Mouse (Mus musculus) ES-E14 (cell line): ENCODE measurements around the gene Apoo. TPM values are rescaled to one million over a fixed set of nuclear protein-coding genes. Genes with fewer than 3 reads are reported as not detected.
"Not testable (repeated sequence)": the region's sequence is repeated elsewhere in the genome, so short reads cannot be mapped to it uniquely, and the experiment has no call there.

ENCODE experiments used
- DNase-seq: peaks from one replicate; pipeline ENCODE4 v3.0.0-alpha.2; 2013; ENCODE audit warnings: low read depth, low spot score
- H3K27ac ChIP-seq: 2 replicates; pipeline ENCODE4 v1.5.1; 2012; ENCODE audit warnings: low read depth, mild to moderate bottlenecking, low read length, moderate library complexity, mixed read lengths; ENCODE audit not compliant: poor library complexity, insufficient read depth, severe bottlenecking
- H3K36me3 ChIP-seq: 2 replicates; pipeline ENCODE4 v1.6.1; 2012; ENCODE audit warnings: mild to moderate bottlenecking, low read length, moderate library complexity, mixed read lengths; ENCODE audit not compliant: control insufficient read depth, poor library complexity, insufficient read depth, severe bottlenecking
- H3K4me1 ChIP-seq, 2 experiments: fragments of 150-350 bp in 1 of 2; sonication (generic) in 1 of 2; 2 replicates each; pipeline ENCODE4 v1.6.1; 2012; ENCODE audit warnings: low read length in 2 of 2, mild to moderate bottlenecking in 1 of 2, mixed read lengths in 1 of 2; ENCODE audit not compliant: control insufficient read depth in 2 of 2, insufficient read depth in 2 of 2, poor library complexity in 1 of 2
- H3K4me3 ChIP-seq, 2 experiments: fragments of 150-350 bp in 1 of 2; sonication (generic) in 1 of 2; 2 replicates each; pipeline ENCODE4 v1.5.1; 2012; ENCODE audit warnings: low read length in 2 of 2, low read depth in 1 of 2, mild to moderate bottlenecking in 1 of 2, mixed read lengths in 1 of 2; ENCODE audit not compliant: insufficient read depth in 1 of 2, poor library complexity in 1 of 2, severe bottlenecking in 1 of 2
- H3K9ac ChIP-seq: 2 replicates; pipeline ENCODE4 v1.6.1; 2012; ENCODE audit warnings: low read depth, mild to moderate bottlenecking, low read length, mixed read lengths; ENCODE audit not compliant: poor library complexity, insufficient read depth, severe bottlenecking
- H3K9me3 ChIP-seq: fragments of 150-350 bp; sonication (generic); 2 replicates; pipeline ENCODE4 v1.6.1; 2012; ENCODE audit warnings: low read depth, mild to moderate bottlenecking, low read length; ENCODE audit not compliant: control insufficient read depth, insufficient read depth
- CHD2 ChIP-seq: IDR thresholded peaks from 2 replicates; pipeline ENCODE4 v1.6.1; 2014; ENCODE audit warnings: mild to moderate bottlenecking, low read depth, low read length, inconsistent platforms
- HCFC1 ChIP-seq: IDR thresholded peaks from 2 replicates; pipeline ENCODE4 v1.6.1; 2012; ENCODE audit warnings: low read length, inconsistent platforms, borderline replicate concordance; ENCODE audit not compliant: insufficient read depth
- ZC3H11A ChIP-seq: IDR thresholded peaks from 2 replicates; pipeline ENCODE4 v1.6.1; 2012; ENCODE audit warnings: low read depth, mild to moderate bottlenecking, inconsistent platforms, low read length, borderline replicate concordance
- ZNF384 ChIP-seq: IDR thresholded peaks from 2 replicates; pipeline ENCODE4 v1.6.1; 2012; ENCODE audit warnings: low read depth, low read length, inconsistent platforms
- in situ Hi-C, 2 experiments: fragments of 600-800 bp; cut with MboI; formaldehyde crosslinking; loops; one replicate each; pipeline ENCODE4 v1.15.1; 2025; ENCODE audit warnings: low sequenced_read_pairs in 2 of 2, inconsistent platforms in 1 of 2; ENCODE audit not compliant: unreplicated experiment in 2 of 2
- total RNA-seq: library from RNA; depleted of rRNA; stranded (reverse); fragments of 300-350 nt; gene quantifications from 2 replicates; pipeline ENCODE4 v1.2.3, GENCODE M21; 2012

Apoo gene
- total RNA-seq, 1 experiment = 30.4 TPM

DNA sequence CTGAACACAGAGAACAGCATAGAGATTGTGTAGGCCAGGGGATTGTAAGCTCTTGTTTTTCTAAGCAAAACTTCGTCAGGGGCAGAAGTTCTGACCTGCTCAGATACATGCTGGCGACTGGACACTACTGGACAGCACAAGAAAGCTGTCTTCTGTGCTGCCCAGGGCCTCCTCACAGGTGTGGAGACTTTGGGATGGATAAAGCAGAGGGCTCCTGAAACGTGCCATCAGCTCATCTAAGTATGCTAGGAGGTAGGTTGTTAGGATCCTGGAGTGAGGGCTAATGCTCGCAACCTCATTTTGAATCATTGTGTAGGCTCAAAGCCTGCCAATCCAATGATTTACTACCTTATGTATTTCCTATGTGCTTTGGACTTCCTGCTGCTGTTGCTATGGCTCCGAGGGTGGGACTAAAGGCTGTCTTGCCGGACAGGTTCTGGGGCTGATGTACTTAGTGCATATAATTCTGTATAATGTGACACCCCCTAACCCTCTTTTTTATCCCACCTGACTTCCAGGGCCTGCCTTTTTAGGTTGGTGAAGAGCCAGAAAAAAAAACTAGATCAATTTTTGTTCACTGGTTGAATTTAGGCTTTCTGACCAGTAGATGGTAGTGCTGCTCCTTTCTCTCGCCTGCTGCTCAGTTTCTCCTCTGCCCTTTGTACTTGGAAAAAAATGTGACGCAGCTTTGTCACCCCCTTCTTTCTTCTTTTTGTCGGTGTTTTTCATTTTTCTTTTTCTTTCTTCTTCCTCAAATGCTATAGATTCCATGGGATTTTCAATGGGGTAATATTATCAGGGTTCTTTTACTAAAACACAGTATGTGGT is 64.8 kb downstream of the Apoo start:
- peak; percentile 1 for DNase-seq
- TF ChIP-seq ZNF384 (peak; percentile 94), ZC3H11A (0 out of 2 replicates have a peak, but pooled peaks have one; percentile 6), HCFC1 (no peak)
- in situ Hi-C loops = loop anchor here in 1 of 2 experiments (10.0 kb wide), 1 partner anchor 113 kb away; the partner anchor contains the start of gene Maged1

DNA sequence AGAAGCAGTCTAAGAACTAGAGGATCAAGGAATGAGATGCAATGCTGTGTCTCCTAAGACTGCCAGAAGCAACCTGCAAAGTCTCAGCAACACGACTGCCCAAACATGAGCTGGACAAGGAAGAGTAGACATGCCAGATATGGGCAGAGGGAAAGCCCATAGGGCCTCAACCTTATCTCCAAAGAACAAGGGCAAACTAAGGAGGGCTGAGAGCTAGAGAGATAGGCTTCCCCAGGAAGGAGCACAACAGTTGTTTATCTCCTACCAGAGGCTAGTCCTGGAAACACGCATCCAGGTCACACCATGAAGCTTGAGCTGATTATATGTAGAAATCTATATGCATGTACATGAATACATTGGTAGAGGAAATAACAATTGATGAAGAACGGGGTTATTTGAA is 78.5 kb downstream of the Apoo start:
- H3K4me1 ChIP-seq, in situ Hi-C loops, H3K36me3 ChIP-seq, H3K9ac ChIP-seq, H3K9me3 ChIP-seq, DNase-seq, H3K4me3 ChIP-seq, H3K27ac ChIP-seq: not testable (repeated sequence)

More for the DNA sequence above, 64.8 kb downstream of the Apoo start:
- Histone ChIP-seq H3K9ac (no peak overlapping the region), H3K4me1 (no peaks in the 10 kb centered on the region), H3K4me3 (no peak overlapping the region), H3K27ac (no peak overlapping the region), H3K9me3 (no peaks in the 10 kb centered on the region), H3K36me3 (no peaks in the 10 kb centered on the region)

DNA sequence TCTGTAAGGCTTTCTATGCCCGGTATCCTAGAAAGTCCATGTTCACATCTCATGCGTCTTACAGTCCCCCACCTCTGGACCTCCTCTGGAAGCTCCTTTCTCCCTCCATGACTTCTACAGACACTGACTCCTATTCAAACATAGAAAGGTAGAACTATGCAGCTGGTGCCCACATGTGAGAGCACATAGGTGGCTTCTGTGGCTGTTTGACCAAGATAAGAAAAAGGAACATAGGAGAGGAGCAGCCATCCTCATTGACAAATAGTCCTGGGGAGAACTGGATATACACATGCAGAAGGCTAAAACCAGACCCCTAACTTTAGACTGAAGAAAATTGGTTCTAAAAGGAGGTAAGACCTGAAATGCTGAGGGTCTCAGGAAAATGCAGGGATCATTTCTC is 79.1 kb downstream of the Apoo start:
- not testable (repeated sequence) for DNase-seq

DNA sequence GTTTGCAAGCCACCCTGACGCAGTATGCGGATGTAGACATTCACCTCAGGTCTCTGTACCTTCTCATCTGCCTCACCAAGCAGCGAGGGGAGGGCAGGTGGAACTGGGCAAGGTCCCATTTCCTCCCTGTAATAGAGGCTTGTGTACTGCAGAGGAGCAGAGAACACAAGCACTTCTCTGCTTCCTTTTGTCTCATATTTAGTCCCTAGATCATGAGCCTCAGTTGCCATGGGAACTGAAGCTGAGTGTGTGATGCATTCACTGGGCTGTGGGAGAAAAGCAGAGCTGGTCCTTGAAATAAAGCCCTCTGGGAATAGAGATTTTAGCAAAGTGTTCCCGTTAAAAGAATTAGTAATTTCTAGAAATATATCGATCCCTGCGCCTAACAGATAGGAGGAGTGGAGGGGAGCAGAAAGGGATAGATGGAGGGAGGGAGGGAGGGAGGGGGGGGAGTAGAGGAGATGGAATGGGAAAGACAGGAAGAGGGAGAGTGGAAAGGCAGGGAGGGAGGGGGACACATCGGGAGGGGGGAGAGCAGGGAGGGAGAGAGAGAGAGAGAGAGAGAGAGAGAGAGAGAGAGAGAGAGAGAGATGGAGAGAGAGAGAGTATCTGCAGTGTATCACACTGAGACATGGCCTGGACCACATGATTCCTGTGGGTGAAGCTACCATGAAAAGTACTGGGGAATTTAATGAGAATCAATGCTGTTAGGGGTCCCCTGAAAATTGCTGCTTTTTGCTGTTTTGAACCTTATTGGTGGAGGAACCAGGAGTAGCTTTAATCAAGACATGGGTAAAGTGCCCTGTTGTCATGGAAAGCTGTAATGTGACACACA is 83.3 kb downstream of the Apoo start:
- DNase-seq, H3K9ac ChIP-seq, H3K27ac ChIP-seq, in situ Hi-C loops, H3K36me3 ChIP-seq, H3K9me3 ChIP-seq, H3K4me3 ChIP-seq, H3K4me1 ChIP-seq: not testable (repeated sequence)

More for the DNA sequence above, 79.1 kb downstream of the Apoo start:
- H3K4me3 ChIP-seq, H3K9ac ChIP-seq, H3K9me3 ChIP-seq, in situ Hi-C loops, H3K27ac ChIP-seq, H3K4me1 ChIP-seq, H3K36me3 ChIP-seq: not testable (repeated sequence)

DNA sequence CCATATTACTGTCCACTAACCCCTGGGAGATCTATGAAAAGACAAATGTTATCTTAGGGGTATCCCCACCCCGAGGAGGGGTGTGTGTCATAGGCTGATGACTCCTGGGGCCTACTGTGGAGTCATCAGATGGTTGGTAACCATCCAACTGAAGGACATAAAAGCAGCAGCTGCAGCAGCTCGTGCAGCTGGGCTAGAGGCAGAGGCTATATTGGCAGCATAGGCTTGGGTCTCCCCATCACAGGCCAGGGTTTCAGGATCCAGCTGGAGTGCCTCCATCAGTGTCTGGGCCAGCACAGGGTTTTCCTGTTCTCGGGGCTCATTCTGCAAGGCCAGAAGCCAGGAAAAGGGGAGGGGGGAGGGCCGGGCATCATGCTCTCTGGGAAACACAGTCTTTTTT is 92.4 kb downstream of the Apoo start:
- Histone ChIP-seq H3K4me3 (no peak overlapping the region), H3K9ac (no peak overlapping the region), H3K9me3 (no peaks in the 10 kb centered on the region), H3K4me1 (no peaks in the 10 kb centered on the region), H3K27ac (no peak overlapping the region), H3K36me3 (no peaks in the 10 kb centered on the region)
- TF ChIP-seq CHD2 = no peak
- in situ Hi-C loops = no loop called here
- no peak for DNase-seq

DNA sequence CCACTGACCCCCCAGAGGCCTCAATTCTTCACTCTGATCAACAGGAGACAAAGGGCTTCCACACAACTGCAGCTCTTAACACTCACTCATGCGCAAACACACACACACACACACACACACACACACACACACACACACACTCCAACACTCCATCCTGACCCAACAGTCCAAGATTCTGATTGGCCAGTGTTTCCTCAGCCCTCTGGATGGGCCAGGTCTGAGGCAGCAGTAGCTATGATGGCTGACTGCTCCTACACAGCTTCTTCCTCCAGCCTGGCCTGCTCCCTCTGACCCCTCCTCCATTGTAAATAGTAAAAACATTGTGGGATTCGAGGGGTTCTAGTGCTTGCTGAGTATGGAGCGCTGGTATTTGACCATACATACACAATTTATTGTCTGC is 94.6 kb downstream of the Apoo start:
- in situ Hi-C loops, DNase-seq, H3K4me1 ChIP-seq, H3K36me3 ChIP-seq, H3K9ac ChIP-seq, H3K27ac ChIP-seq, H3K4me3 ChIP-seq, H3K9me3 ChIP-seq: not testable (repeated sequence)

DNA sequence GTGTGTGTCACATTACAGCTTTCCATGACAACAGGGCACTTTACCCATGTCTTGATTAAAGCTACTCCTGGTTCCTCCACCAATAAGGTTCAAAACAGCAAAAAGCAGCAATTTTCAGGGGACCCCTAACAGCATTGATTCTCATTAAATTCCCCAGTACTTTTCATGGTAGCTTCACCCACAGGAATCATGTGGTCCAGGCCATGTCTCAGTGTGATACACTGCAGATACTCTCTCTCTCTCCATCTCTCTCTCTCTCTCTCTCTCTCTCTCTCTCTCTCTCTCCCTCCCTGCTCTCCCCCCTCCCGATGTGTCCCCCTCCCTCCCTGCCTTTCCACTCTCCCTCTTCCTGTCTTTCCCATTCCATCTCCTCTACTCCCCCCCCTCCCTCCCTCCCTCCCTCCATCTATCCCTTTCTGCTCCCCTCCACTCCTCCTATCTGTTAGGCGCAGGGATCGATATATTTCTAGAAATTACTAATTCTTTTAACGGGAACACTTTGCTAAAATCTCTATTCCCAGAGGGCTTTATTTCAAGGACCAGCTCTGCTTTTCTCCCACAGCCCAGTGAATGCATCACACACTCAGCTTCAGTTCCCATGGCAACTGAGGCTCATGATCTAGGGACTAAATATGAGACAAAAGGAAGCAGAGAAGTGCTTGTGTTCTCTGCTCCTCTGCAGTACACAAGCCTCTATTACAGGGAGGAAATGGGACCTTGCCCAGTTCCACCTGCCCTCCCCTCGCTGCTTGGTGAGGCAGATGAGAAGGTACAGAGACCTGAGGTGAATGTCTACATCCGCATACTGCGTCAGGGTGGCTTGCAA is 95.9 kb downstream of the Apoo start:
- H3K4me3 ChIP-seq, DNase-seq, H3K9me3 ChIP-seq, H3K4me1 ChIP-seq, H3K27ac ChIP-seq, in situ Hi-C loops, H3K36me3 ChIP-seq, H3K9ac ChIP-seq: not testable (repeated sequence)
